Mouse (Mus musculus): ENCODE measurements around the gene H2-DMb1.

H2-DMb1 gene

GRCm38 (mm10) chr17:34207866-34208265 lies 55.0 kb downstream of the H2-DMb1 start:
- DNase-seq (ENCODE audit: extremely low spot score, low spot score): no peak

GRCm38 (mm10) chr17:34208421-34208820 lies 55.5 kb downstream of the H2-DMb1 start:
- no peak for DNase-seq (ENCODE audit: extremely low spot score, low spot score)

- no peak for DNase-seq (ENCODE audit: extremely low spot score, low spot score)
Observed at GRCm38 (mm10) chr17:34209680-34210079, 56.8 kb downstream of the H2-DMb1 start.
